Mouse (Mus musculus) heart, embryonic 12.5 days (tissue): ENCODE results near the gene Ptprn2. TPM values are rescaled to one million over a fixed set of nuclear protein-coding genes. Genes with fewer than 3 reads are reported as not detected.

Source experiments
- ATAC-seq: fragments of 200-750 bp; cut with Nextera tagmentation; 2 replicates; pipeline ENCODE4 v1.8.0; 2017; ENCODE audit warnings: moderate TSS enrichment, moderate library complexity; ENCODE audit not compliant: insufficient number of reproducible peaks, low FRiP score
- H3K27ac ChIP-seq: fragments of 300-500 bp; sonication (generic); 2 replicates; pipeline ENCODE4 v1.5.1; 2016; ENCODE audit warnings: mild to moderate bottlenecking, moderate library complexity; ENCODE audit not compliant: poor library complexity, severe bottlenecking
- H3K27me3 ChIP-seq: fragments of 300-500 bp; sonication (generic); replicated peaks from 2 replicates; pipeline ENCODE4 v1.6.1; 2016; ENCODE audit warnings: mild to moderate bottlenecking, moderate library complexity
- H3K36me3 ChIP-seq: fragments of 300-500 bp; sonication (generic); 2 replicates; pipeline ENCODE4 v1.6.1; 2016; ENCODE audit warnings: mild to moderate bottlenecking, moderate library complexity
- H3K4me1 ChIP-seq: fragments of 300-500 bp; sonication (generic); replicated peaks from 2 replicates; pipeline ENCODE4 v1.6.1; 2016; ENCODE audit warnings: mild to moderate bottlenecking
- H3K4me2 ChIP-seq: fragments of 300-500 bp; sonication (generic); 2 replicates; pipeline ENCODE4 v1.6.1; 2016; ENCODE audit warnings: mild to moderate bottlenecking, moderate library complexity
- H3K4me3 ChIP-seq: fragments of 300-500 bp; sonication (generic); 2 replicates; pipeline ENCODE4 v1.5.1; 2016; ENCODE audit warnings: mild to moderate bottlenecking
- H3K9ac ChIP-seq: fragments of 300-500 bp; sonication (generic); 2 replicates; pipeline ENCODE4 v1.6.1; 2016; ENCODE audit warnings: mild to moderate bottlenecking, moderate library complexity
- H3K9me3 ChIP-seq: fragments of 300-500 bp; sonication (generic); replicated peaks from 2 replicates; pipeline ENCODE4 v1.6.1; 2016; ENCODE audit warnings: mild to moderate bottlenecking, moderate library complexity
- WGBS: fragments of 180-500 bp; shearing (Covaris S2); methylation state at CpG from one replicate; pipeline ENCODE4 v1.1.7; 2016; 5-methylcytosine and 5-hydroxymethylcytosine counted together
- microRNA counts: library from miRNA; unstranded; fragments of <30 nt; microRNA quantifications from one replicate; lab custom pipeline; 2017
- microRNA-seq: library from miRNA; unstranded; fragments of <30 nt; microRNA quantifications from one replicate; pipeline ENCODE4, GENCODE M21; 2017
- polyA plus RNA-seq: library from polyadenylated mRNA; unstranded; fragments of >200 nt; fragmentation: Nextera tagmentation; extraction: Ambion mirVana; gene quantifications from 2 replicates; pipeline ENCODE4 v1.2.1, GENCODE M21; 2016

The Ptprn2 gene
- polyA plus RNA-seq, 1 experiment from 2014 or later, result 0.05 TPM

DNA sequence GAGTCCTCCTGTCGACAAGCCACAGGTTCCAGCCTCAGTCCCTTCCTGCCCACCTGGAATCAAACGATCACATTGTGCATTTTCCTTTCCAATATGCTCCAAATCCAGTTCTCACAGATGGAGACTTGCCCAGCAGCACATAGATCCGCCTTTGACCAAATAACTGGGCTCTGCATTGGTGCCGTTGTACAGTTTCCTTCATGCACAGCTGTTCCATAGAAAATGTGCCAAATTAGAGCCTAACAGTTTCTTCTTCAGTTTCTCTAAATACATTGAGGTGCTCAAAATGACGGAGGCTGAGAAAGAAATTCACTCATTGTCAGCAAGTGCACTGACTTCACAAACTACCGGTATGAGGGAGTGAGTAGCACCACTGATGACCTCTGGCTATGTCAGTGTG is 826.6 kb downstream of the Ptprn2 start:
- no peak overlapping the region for H3K27ac ChIP-seq
- no peak for ATAC-seq
- H3K9me3 ChIP-seq, result no peaks in the 10 kb centered on the region
- no peak overlapping the region for H3K9ac ChIP-seq
- no peaks in the 10 kb centered on the region for H3K4me1 ChIP-seq
- no peak overlapping the region for H3K4me2 ChIP-seq
- no peak overlapping the region for H3K4me3 ChIP-seq
- 0 out of 2 replicates have a peak, but pooled peaks cover 5% of the 10 kb centered on the region for H3K27me3 ChIP-seq
- no peaks in the 10 kb centered on the region for H3K36me3 ChIP-seq
- WGBS, result 70% methylated on average over 6 of the region's 6 CpGs

DNA sequence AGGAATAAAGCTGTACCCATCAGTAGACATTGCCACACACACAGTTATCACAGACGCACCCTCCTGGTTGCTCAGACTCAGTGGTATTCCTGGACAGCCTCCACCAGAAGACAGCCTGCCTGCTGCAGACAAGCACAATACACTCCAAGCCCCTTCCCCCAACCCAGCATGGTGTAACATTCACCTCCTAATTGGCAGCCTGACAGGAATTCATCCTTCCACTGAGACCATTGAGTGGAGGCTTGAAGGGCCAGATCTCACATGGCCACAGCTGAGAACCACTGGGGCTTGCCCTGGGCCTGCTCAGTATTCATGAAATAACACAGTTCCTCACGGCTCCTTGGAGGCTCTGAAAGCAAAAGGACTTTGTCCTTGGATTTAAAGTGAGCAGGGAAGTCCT is 829.5 kb downstream of the Ptprn2 start:
- H3K36me3 ChIP-seq, result no peaks in the 10 kb centered on the region
- H3K4me3 ChIP-seq, result no peak overlapping the region
- H3K27ac ChIP-seq, result no peak overlapping the region
- peaks cover 3% of the 10 kb centered on the region; the same call in 1 of the 2 replicates for H3K9me3 ChIP-seq
- H3K4me2 ChIP-seq, result no peak overlapping the region
- 58% methylated on average over 2 of the region's 2 CpGs for WGBS
- ATAC-seq, result no peak
- H3K27me3 ChIP-seq, result no peaks in the 10 kb centered on the region
- no peaks in the 10 kb centered on the region for H3K4me1 ChIP-seq
- no peak overlapping the region for H3K9ac ChIP-seq

DNA sequence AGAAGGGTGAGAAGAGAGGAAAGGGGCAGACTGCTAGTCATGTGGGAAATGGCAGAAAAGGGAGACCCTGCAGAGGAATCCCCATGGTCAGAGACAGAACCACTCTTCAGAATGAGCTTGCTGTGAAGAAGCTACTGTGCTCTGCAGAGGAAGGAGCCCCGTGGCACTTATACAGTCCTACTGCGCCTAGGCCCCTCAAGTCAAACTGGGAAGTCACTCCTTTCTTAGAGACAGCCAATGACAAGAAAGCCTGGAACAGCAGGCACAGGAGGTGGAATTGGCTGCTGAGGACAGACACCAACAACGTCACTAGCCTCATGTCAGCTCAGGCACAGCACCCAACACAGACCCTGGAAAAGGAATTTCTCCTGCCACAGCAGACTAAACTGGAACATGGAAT is 830.1 kb downstream of the Ptprn2 start:
- no peaks in the 10 kb centered on the region for H3K36me3 ChIP-seq

DNA sequence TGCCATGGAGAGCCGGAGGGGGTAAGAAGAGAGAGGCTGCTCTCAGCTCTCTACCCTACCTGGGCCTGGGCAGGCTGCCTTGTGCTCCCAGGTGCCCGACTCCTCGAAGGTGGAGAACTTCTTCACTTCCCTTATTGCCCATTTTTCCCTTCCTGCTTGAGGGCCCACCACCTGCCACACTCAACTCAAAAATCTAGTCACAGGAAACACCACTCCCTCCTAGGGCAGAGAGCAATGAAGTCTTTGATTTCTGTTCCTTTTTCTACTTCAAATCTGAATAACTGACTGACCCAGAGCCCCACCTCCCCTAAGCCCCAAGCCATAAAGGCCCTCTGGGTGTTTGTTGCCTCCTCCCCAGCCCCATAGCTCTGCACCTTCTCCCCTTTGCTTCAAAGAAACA is 832.7 kb downstream of the Ptprn2 start:
- ATAC-seq, result no peak
- H3K27ac ChIP-seq, result no peak overlapping the region
- no peaks in the 10 kb centered on the region for H3K27me3 ChIP-seq
- H3K4me1 ChIP-seq, result no peaks in the 10 kb centered on the region
- no peak overlapping the region for H3K9ac ChIP-seq
- WGBS, result 87% methylated on average over 3 of the region's 3 CpGs
- peaks cover 3% of the 10 kb centered on the region; the same call in 1 of the 2 replicates for H3K9me3 ChIP-seq
- no peaks in the 10 kb centered on the region for H3K36me3 ChIP-seq
- no peak overlapping the region for H3K4me3 ChIP-seq
- H3K4me2 ChIP-seq, result no peak overlapping the region

More for the DNA sequence above, 830.1 kb downstream of the Ptprn2 start:
- Histone ChIP-seq H3K4me3 (no peak overlapping the region), H3K9me3 (peaks cover 3% of the 10 kb centered on the region; the same call in 1 of the 2 replicates), H3K4me1 (no peaks in the 10 kb centered on the region), H3K27ac (no peak overlapping the region), H3K27me3 (no peaks in the 10 kb centered on the region), H3K9ac (no peak overlapping the region), H3K4me2 (no peak overlapping the region)
- ATAC-seq, result no peak
- 70% methylated on average over 3 of the region's 3 CpGs for WGBS

DNA sequence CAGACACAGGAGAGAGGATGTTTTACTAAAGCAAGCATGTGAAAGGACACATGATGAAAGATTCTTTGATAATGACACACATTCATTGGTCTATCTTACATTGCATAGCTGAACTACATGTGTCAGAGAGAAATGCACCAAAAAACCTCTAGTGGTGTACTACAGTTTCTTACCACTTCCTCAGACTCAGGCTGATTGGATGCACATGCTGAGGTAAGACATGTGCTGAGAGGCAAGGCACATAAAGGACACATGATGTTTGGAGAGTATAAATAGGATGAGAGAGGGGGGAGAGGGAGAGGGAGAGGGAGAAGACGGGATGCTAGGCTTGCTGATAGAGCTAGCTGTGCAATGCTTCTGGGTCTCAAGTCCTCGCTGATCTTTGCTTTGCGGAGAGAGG is 837.5 kb downstream of the Ptprn2 start:
- Histone ChIP-seq H3K27me3 (no peaks in the 10 kb centered on the region), H3K9ac (no peak overlapping the region), H3K4me3 (no peak overlapping the region), H3K4me2 (no peak overlapping the region), H3K4me1 (no peaks in the 10 kb centered on the region), H3K36me3 (no peaks in the 10 kb centered on the region), H3K9me3 (0 out of 2 replicates have a peak, but pooled peaks cover 2% of the 10 kb centered on the region), H3K27ac (no peak overlapping the region)
- no peak for ATAC-seq
- 84% methylated on average over 2 of the region's 3 CpGs for WGBS

MicroRNAs within 50 kb of the gene (microRNA counts, 519-probe panel; counts per million panel counts)
- microRNA mmu-miR-153 (lab: Ali Mortazavi, UCI), result not detected

Small RNA genes lying within 50 kb of the gene (microRNA-seq; reads per million reads assigned to microRNA genes)
- 17.7 reads per million, percentile 32 among the genes with 10 or more reads in this experiment for gene Mir153

Other genes starting within 250 kb of the Ptprn2 start
- 5.0 TPM in 2 replicates for gene Wdr60, start 222.7 kb upstream of the Ptprn2 start, polyA plus RNA-seq
- not detected in 2 replicates for gene Gm11027, start 210.3 kb upstream of the Ptprn2 start, polyA plus RNA-seq
- gene Esyt2, start 204.5 kb upstream of the Ptprn2 start, polyA plus RNA-seq, result 17.1 TPM in 2 replicates
- 35.8 and 36.7 TPM in 2 replicates for gene Ncapg2, start 80.3 kb upstream of the Ptprn2 start, polyA plus RNA-seq